Mouse (Mus musculus) CH12.LX (cell line): ENCODE data around the gene Chrd. TPM values are rescaled to one million over a fixed set of nuclear protein-coding genes. Genes with fewer than 3 reads are reported as not detected.

Source experiments
- DNase-seq: peaks from one replicate; pipeline ENCODE4 v3.0.0-alpha.2; 2013; ENCODE audit errors: extremely low read depth
- H3K27ac ChIP-seq: 2 replicates; pipeline ENCODE4 v1.5.1; 2012; ENCODE audit warnings: low read depth, mild to moderate bottlenecking, control low read depth, moderate library complexity; ENCODE audit not compliant: insufficient read depth
- H3K27me3 ChIP-seq: replicated peaks from 2 replicates; pipeline ENCODE3; 2012; ENCODE audit warnings: inconsistent platforms
- H3K36me3 ChIP-seq, 2 experiments: replicated peaks in 1 of 2; 2 replicates each; pipeline versions ENCODE3 to v1.6.1; 2012; ENCODE audit warnings: inconsistent platforms in 1 of 2, low read length in 1 of 2, mild to moderate bottlenecking in 1 of 2, mixed read lengths in 1 of 2, moderate library complexity in 1 of 2; ENCODE audit not compliant: control insufficient read depth in 1 of 2, insufficient read depth in 1 of 2
- H3K4me1 ChIP-seq, 2 experiments: 2 replicates each; pipeline ENCODE4 v1.6.1; 2012; ENCODE audit warnings: inconsistent platforms in 1 of 2, moderate library complexity in 1 of 2; ENCODE audit not compliant: insufficient read depth in 2 of 2, control insufficient read depth in 1 of 2
- H3K4me2 ChIP-seq: 2 replicates; pipeline ENCODE4 v1.6.1; 2012; ENCODE audit warnings: low read depth, mild to moderate bottlenecking, control low read depth; ENCODE audit not compliant: poor library complexity, insufficient read depth, severe bottlenecking
- H3K4me3 ChIP-seq, 3 experiments: fragments of 150-350 bp in 1 of 3; sonication (generic) in 1 of 3; replicated peaks in 1 of 3; 2 replicates each; pipeline versions ENCODE3 to v1.5.1; 2011 to 2012; ENCODE audit warnings: low read depth in 2 of 3, low read length in 2 of 3, mild to moderate bottlenecking in 2 of 3, moderate library complexity in 2 of 3, control low read depth in 1 of 3, improper control_type of control experiment in 1 of 3, inconsistent platforms in 1 of 3, mixed read lengths in 1 of 3; ENCODE audit not compliant: poor library complexity in 1 of 3
- H3K79me2 ChIP-seq: replicated peaks from 2 replicates; pipeline ENCODE4 v1.6.1; 2012; ENCODE audit warnings: mild to moderate bottlenecking, moderate library complexity; ENCODE audit not compliant: control insufficient read depth, poor library complexity, insufficient read depth, severe bottlenecking; ENCODE audit errors: extremely low read depth
- H3K9ac ChIP-seq: 2 replicates; pipeline ENCODE4 v1.6.1; 2012; ENCODE audit warnings: low read depth, mild to moderate bottlenecking, control low read depth, moderate library complexity; ENCODE audit not compliant: insufficient read depth
- H3K9me3 ChIP-seq: replicated peaks from 2 replicates; pipeline ENCODE3; 2012; ENCODE audit warnings: low read length, inconsistent platforms, mixed read lengths
- CTCF ChIP-seq, 2 experiments: IDR thresholded peaks in 1 of 2; conservative IDR thresholded peaks in 1 of 2; 2 replicates each; pipeline ENCODE4 v1.5.1; 2011 to 2012; ENCODE audit warnings: low read depth in 2 of 2, low read length in 2 of 2, improper control_type of control experiment in 1 of 2, inconsistent platforms in 1 of 2, mild to moderate bottlenecking in 1 of 2, moderate library complexity in 1 of 2
- IRF4 ChIP-seq: IDR thresholded peaks from 2 replicates; pipeline ENCODE4 v1.6.1; 2014; ENCODE audit warnings: low read depth, mild to moderate bottlenecking, inconsistent platforms, low read length, improper control_type of control experiment
- MAFK ChIP-seq: IDR thresholded peaks from 2 replicates; pipeline ENCODE4 v1.6.1; 2011; ENCODE audit warnings: low read length, improper control_type of control experiment; ENCODE audit not compliant: insufficient replicate concordance
- MAX ChIP-seq: IDR thresholded peaks from 2 replicates; pipeline ENCODE4 v1.6.1; 2011; ENCODE audit warnings: low read length, improper control_type of control experiment
- MAZ ChIP-seq: IDR thresholded peaks from 2 replicates; pipeline ENCODE4 v1.6.1; 2012; ENCODE audit warnings: low read depth, mild to moderate bottlenecking, inconsistent platforms, low read length, improper control_type of control experiment, moderate library complexity
- RAD21 ChIP-seq: IDR thresholded peaks from 2 replicates; pipeline ENCODE4 v1.6.1; 2011; ENCODE audit warnings: low read depth, mild to moderate bottlenecking, low read length, improper control_type of control experiment, moderate library complexity
- RCOR1 ChIP-seq: conservative IDR thresholded peaks from 2 replicates; pipeline ENCODE4 v1.6.1; 2012; ENCODE audit warnings: low read depth, mild to moderate bottlenecking, inconsistent platforms, low read length, improper control_type of control experiment
- SMC3 ChIP-seq: IDR thresholded peaks from 2 replicates; pipeline ENCODE4 v1.6.1; 2011; ENCODE audit warnings: low read depth, low read length, improper control_type of control experiment
- dilution Hi-C: fragments of 300-500 bp; cut with MboI; formaldehyde crosslinking; loops from 2 replicates; pipeline ENCODE4 v1.14.3; 2020; ENCODE audit warnings: low sequenced_read_pairs; ENCODE audit not compliant: extremely low pct_unique_long_range_greater_than_20kb, extremely low pct_ligation_motif_present
- in situ Hi-C: fragments of 300-500 bp; cut with MboI; formaldehyde crosslinking; loops from 3 replicates; pipeline ENCODE4 v1.14.3; 2019; ENCODE audit warnings: low sequenced_read_pairs, low pct_ligation_motif_present, low pct_unique_long_range_greater_than_20kb, mixed read lengths
- polyA plus RNA-seq: library from polyadenylated mRNA; unstranded; fragments of >175 nt; gene quantifications from 2 replicates; pipeline ENCODE4 v1.2.1, GENCODE M21; 2012; ENCODE audit warnings: low read depth; ENCODE audit not compliant: insufficient read length
- total RNA-seq, 2 experiments: library from RNA; depleted of rRNA; stranded (reverse); fragments of 300-350 nt in 1 of 2; fragments of >200 nt in 1 of 2; gene quantifications; 2 replicates each; pipeline ENCODE4 v1.2.3; 2012 to 2014

Chrd gene
- total and polyA plus RNA-seq, 3 experiments: not detected

DNA sequence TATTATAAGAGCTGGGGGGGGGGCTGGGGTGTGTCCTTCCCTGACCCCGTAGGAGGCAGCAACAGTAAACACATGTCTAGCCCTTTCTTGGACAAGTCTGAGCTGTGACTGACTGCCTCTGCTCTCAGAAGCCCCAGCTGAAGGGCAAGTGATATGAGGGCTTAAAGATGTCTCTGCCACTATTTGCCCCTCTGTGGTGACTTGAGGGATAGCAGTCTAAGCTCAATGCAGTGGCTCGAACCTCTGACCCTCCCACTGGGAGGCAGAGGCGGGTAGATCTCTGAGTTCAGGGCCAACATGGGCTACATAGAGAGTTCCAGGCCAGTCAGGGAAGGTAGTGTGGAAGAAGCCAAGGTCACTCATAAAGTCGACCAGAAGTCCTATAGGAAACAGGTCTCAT, 22.1 kb upstream of the Chrd start:
- Histone ChIP-seq H3K4me2 (no peak overlapping the region), H3K36me3 (peaks cover 0 to 25% of the 10 kb centered on the region in 2 experiments), H3K27ac (no peak overlapping the region), H3K79me2 (no peaks in the 10 kb centered on the region), H3K9ac (no peak overlapping the region), H3K4me3 (no peak overlapping the region), H3K9me3 (no peaks in the 10 kb centered on the region), H3K4me1 (peaks cover 7 to 24% of the 10 kb centered on the region in 2 experiments; a peak in 3 of 4 replicates), H3K27me3 (peaks cover 11% of the 10 kb centered on the region)
- peak; percentile 46 for DNase-seq
- dilution Hi-C loops (no loop called here), in situ Hi-C loops (loop anchor here (10.0 kb wide), 1 partner anchor 184 kb away; no protein-coding TSS in a partner anchor)
- TF ChIP-seq MAFK: no peak
- peak; percentile 50 for TF ChIP-seq SMC3
- no peak for TF ChIP-seq RCOR1
- peak; percentile 35 for TF ChIP-seq RAD21
- peak in 1 of 2 experiments; percentile 61; a peak in 3 of 4 replicates for TF ChIP-seq CTCF (conservative IDR thresholded peaks at IDR 0.05 in 1 of 2, IDR thresholded peaks at IDR 0.05 in 1 of 2; ENCODE audit: low read depth in 2 of 2, low read length in 2 of 2)

DNA sequence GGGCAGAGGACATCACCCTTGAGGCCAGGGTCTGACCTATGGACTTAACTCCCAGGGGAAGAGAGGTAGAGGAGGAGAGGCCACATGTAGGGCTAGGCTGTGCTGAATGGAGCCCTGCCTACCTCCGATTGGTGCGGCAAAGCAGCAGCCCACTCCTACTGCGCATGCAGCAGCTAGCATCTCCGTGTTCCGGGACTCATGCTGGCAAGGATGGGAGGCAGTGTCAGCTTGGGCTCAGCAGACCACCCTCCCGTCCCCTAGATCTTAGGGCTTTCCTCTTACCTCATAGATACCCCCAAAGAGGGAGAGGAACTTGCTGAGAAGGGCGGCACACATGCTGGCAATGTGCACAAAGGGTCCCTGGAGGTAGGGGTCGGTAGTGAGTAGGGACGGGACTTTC, 20.7 kb upstream of the Chrd start:
- dilution Hi-C loops: no loop called here
- peaks cover 0 to 23% of the 10 kb centered on the region in 2 experiments for H3K36me3 ChIP-seq

DNA sequence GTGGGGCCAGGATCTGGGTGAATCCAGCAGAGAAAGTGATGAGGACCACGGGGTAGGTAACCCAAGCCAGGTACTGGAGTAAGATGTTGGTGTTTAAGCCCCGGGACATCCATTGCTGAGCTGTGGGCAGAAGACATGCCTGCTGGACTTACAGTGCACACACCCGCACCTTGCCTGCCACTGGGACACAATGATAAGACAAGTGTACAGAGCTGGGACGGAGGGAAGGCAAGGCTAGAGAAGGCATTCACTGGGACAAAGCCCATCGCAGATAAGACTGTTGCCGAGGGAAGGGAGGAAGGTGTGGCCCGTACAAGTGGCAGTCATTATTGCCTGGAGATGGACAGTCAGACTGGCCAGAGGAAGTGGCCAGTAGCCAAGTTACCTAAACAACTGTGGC, 20.0 kb upstream of the Chrd start:
- H3K9me3 ChIP-seq: no peaks in the 10 kb centered on the region
- dilution Hi-C loops (no loop called here), in situ Hi-C loops (loop anchor here (10.0 kb wide), 1 partner anchor 182 kb away; no protein-coding TSS in a partner anchor)
- peaks cover 11% of the 10 kb centered on the region for H3K27me3 ChIP-seq
- H3K4me3 ChIP-seq: no peak overlapping the region
- TF ChIP-seq MAZ: no peak
- TF ChIP-seq IRF4: no peak
- no peak overlapping the region for H3K9ac ChIP-seq
- DNase-seq: no peak
- H3K27ac ChIP-seq: no peak overlapping the region
- peaks cover 7 to 21% of the 10 kb centered on the region in 2 experiments; a peak in 3 of 4 replicates for H3K4me1 ChIP-seq
- peaks cover 0 to 16% of the 10 kb centered on the region in 2 experiments for H3K36me3 ChIP-seq
- no peaks in the 10 kb centered on the region for H3K79me2 ChIP-seq
- no peak overlapping the region for H3K4me2 ChIP-seq

More for the DNA sequence above, 20.7 kb upstream of the Chrd start:
- no peak overlapping the region for H3K4me3 ChIP-seq
- H3K9ac ChIP-seq: no peak overlapping the region
- TF ChIP-seq MAX: no peak
- in situ Hi-C loops: loop anchor here (10.0 kb wide), 1 partner anchor 183 kb away; no protein-coding TSS in a partner anchor
- no peak for DNase-seq
- H3K9me3 ChIP-seq: no peaks in the 10 kb centered on the region
- no peak overlapping the region for H3K4me2 ChIP-seq
- no peaks in the 10 kb centered on the region for H3K79me2 ChIP-seq
- peaks cover 11% of the 10 kb centered on the region for H3K27me3 ChIP-seq
- peaks cover 7 to 21% of the 10 kb centered on the region in 2 experiments; a peak in 3 of 4 replicates for H3K4me1 ChIP-seq
- H3K27ac ChIP-seq: no peak overlapping the region
